Mouse (Mus musculus) A20 (cell line): ENCODE data around the gene Greb1.

Experiments used
- DNase-seq: peaks from one replicate; pipeline ENCODE4 v3.0.0-alpha.2; 2011; ENCODE audit warnings: low read depth, low spot score

The Greb1 gene

DNA sequence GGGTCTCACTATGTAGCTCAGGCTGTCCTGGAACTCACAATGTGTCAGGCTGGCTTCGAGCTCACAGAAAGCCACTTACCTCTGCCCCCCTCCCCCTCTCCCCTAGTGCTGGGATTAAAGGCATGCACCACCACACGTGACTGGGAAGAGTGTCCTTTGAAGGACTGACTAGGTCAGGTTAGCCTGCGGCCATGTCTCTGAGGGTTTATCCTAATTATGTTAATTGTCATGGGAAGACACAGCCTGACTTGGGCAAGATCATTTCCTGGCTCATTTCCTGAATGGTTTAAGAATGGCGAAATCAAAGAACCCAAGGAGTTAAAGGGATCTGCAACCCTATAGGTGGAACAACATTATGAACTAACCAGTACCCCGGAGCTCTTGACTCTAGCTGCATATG lies 105.9 kb downstream of the Greb1 start:
- DNase-seq, result no peak

- DNase-seq, result no peak
These were observed 110.1 kb downstream of the Greb1 start for GRCm38 (mm10) chr12:16690631-16691030.

DNA sequence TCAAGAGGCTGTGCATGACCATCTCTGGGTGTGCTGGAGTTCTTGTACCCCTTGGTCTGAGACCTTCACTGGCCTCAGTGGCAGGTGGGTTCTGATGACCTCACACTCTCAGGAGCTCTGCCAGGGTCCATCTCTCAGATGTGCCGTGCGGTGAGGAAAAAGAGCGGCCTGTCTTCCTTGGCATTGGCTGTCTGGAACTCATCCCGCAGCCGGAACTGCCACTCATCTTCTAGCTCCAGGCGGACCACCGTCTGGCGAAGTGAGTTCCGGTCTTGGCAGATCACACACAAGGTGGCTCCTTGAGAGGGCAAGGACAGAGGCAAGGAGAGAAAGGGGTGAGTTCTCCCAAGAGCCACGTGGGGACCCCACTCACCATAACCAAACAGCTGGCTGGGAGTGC lies 128.4 kb downstream of the Greb1 start:
- DNase-seq, result no peak

DNA sequence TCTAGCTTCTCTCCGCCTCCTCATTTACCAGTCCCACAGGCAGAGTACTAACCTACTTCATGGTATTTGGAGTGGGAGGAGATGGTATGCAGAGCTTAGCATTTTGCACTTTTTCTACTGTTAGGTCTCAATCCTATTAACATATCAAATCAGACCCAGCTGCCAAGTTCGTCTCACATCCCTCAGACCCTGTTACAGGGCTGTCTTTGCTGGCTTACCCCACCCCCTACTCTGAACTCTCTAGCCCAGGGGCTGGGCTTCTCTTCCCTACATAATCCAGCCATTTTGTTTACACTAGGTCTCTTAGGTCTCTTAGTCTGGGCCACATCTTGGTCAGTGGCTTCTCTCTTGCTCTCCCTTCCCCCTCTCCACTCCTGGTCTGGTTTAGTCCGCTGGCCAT lies 131.5 kb downstream of the Greb1 start:
- no peak for DNase-seq

DNA sequence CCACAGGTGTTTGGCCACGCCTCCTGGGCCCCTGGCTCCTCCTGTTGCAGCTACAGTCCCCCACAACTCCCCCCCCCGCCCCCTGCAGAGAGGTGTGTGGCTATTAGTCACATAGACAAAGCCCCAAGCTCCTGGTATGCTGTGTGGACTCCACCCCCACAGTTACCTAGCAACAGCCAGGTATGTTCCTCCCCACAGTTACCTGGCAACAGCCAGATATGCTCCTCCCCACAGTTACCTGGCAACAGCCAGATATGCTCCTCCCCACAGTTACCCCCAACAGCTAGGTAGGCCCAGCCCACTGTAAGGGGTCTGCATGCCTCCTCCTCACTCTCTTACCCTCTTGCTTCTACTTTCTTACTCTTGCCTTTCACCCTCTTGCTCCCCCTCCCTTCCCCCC lies 135.7 kb downstream of the Greb1 start:
- DNase-seq, result no peak

- DNase-seq, result peak; percentile 6
These were observed 137.6 kb downstream of the Greb1 start for GRCm38 (mm10) chr12:16662955-16663585.

DNA sequence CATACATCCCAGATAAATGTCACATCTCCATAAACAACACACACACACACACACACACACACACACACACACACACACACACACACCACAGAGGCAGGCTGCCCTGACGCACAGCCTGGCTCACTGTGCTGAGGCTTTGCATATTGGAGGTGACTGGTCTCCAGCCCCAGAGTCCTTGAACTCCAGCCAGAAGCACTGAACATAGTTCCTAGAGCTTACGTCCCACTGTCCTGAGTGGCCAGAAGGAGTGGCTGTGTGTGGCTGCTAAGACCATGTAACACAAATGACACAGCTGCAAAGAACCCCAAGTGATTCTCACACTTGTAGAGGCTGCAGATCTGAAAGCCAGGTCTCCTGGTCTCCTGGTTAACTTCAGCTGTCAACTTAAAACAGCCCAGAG lies 138.8 kb downstream of the Greb1 start:
- DNase-seq, result no peak

GRCm38 (mm10) chr12:16661459-16661858 lies 139.2 kb downstream of the Greb1 start:
- no peak for DNase-seq

DNA sequence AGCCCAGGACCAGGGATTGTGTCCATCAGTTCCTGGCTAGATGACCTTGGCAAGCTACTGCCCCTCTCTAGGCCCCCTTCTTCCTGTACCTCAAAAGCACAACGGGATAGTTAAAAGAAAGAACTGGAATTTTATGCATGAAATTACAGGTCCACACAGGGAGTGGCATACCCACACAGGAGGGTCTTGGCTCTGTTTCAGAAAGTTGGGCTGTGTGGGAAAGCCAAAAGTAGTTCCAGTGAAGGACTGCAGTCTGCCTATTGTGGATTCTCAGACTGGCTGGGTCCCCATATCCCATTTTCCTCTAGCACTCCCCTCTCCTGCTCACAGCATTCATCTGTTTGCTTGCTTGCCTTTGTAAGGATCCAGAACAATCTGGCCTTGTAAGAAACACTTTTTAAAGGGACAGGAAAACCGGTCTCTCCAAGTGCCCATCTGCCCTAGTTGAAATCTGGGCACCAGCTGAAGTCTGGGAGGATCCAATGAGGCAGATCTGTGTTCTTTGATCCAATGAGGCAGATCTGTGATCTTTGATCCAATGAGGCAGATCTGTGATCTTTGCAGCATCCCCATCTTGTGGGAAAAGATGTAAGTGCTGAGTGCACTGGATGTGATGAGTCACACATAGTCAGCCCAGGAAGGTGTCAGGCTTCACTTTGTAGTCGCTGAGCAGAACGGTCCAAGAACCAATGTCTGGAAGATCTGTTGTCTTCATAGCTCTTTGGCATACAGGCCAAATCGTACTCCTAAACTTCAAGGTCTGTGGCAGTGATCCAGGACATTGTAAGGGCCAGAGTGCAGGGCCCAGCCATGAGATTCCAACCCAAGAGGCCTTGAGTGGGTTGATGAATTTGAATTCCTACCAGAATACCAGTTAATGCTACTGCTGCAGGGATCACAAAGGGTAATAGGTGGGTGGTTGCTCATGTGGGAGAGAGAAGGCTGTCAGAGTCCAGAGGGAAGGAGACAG lies 143.5 kb downstream of the Greb1 start:
- DNase-seq, result no peak

DNA sequence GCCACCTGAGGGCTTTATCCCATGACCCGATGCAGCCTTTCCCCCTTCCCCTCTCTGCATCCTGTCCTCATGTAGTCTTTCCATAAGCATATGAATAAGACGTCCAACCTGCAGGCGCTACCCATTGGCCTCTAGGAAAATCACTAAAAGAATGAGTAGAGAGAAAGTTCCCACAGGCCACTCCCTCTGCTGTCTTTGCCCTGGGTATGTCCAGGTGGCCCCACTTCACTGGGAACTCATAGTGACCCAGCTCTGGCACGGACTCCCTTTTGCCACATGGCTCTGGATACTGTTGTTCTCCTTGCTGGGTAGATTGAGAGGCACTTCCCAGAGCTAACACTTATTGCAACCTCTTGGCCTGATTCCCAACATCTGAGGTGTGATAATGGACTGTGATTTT lies 145.1 kb downstream of the Greb1 start:
- no peak for DNase-seq

DNA sequence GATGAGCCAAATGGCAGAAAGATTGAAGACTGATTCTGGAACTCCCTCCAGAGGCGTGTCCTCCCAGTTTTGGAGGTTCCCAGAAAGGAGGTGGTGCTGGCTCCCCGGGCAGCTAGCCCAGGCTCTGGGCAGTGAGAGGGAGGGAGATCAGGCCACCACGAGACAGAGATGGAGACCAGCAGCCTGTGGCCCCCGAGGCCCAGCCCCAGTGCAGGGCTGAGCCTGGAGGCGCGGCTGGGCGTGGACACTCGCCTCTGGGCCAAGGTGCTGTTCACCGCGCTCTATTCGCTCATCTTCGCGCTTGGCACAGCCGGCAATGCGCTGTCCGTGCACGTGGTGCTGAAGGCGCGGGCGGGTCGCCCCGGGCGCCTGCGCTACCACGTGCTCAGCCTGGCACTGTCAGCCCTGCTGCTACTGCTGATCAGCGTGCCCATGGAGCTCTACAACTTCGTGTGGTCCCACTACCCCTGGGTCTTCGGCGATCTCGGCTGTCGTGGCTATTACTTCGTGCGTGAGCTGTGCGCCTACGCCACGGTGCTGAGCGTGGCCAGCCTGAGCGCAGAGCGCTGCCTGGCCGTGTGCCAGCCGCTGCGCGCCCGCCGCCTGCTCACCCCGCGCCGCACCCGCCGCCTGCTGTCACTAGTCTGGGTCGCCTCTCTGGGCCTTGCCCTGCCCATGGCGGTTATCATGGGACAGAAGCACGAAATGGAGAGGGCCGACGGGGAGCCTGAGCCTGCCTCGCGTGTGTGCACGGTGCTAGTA lies 147.2 kb downstream of the Greb1 start, which contains the start of gene Ntsr2:
Gene Ntsr2 (plus strand): TSS at position 51 of the 762 bp plus-strand sequence.
- no peak for DNase-seq

- DNase-seq, result no peak
These were observed 150.9 kb downstream of the Greb1 start for GRCm38 (mm10) chr12:16649819-16650218.

DNA sequence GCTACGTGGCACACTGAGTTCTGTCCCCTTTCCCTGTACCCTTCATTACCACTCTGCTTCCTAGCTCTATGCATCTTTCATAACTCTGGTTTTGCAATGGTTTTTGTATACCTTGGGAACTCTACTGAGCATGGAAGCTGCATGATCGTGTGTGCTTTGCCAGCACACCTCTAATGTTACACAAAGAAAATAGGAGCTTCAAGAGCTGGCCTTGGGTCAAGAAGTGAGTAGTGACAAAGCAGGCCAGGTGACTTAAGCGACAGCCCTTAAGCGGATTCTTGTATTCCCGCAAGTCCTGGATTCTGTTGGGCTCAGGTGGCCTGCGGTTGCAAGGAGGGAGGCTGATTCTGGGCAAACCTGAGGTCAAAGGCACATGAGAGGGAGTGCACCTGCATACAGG lies 152.4 kb downstream of the Greb1 start:
- no peak for DNase-seq

- no peak for DNase-seq
These were observed 153.8 kb downstream of the Greb1 start for GRCm38 (mm10) chr12:16646780-16647409.

- no peak for DNase-seq
These were observed 156.0 kb downstream of the Greb1 start for GRCm38 (mm10) chr12:16644698-16645097.

GRCm38 (mm10) chr12:16643508-16644345 lies 157.0 kb downstream of the Greb1 start:
- DNase-seq, result no peak

DNA sequence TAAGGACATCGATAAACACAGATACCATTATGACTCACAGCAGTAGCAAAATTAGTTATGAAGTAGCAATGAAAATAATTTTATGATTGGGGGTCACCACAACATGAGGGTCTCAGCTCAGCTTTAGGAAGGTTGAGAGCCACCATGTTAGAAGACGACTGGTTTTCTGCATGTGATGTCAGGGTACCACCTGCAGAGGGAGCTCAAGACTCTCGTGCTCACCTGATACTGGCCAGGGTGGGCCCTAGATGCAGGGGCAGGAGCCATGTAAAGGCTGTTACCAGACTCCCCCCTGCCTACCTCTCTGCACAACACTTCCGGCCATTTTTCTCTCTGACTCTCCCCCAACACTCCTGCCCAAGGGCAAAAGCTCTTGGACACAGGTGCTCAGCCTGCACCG lies 158.7 kb downstream of the Greb1 start:
- peak; percentile 35 for DNase-seq

- DNase-seq, result no peak
These were observed 160.6 kb downstream of the Greb1 start for GRCm38 (mm10) chr12:16640075-16640474.

GRCm38 (mm10) chr12:16639078-16639771 lies 161.5 kb downstream of the Greb1 start:
- peak; percentile 43 for DNase-seq

- no peak for DNase-seq
These were observed 164.9 kb downstream of the Greb1 start for GRCm38 (mm10) chr12:16635816-16636215.
